Mouse (Mus musculus): ENCODE measurements around the gene Ksr1.

- TF ChIP-seq POLR2A (IDR thresholded peaks at IDR 0.05; ENCODE audit: insufficient read length, low read depth) (no peak), POLR2AphosphoS2 (IDR thresholded peaks at IDR 0.05; ENCODE audit: insufficient read length, low read depth) (no peak), CEBPB (IDR thresholded peaks at IDR 0.05; ENCODE audit: insufficient read depth, poor library complexity, severe bottlenecking) (no peak), USF1 (IDR thresholded peaks at IDR 0.05; ENCODE audit: low read depth) (no peak), MYOD1 (IDR thresholded peaks at IDR 0.05; ENCODE audit: control insufficient read depth in 1 of 3, insufficient read length in 2 of 3, low read depth in 2 of 3) (no peak)
Measured at GRCm38 (mm10) chr11:79104096-79104495, 42.1 kb downstream of the Ksr1 start.
